Mouse (Mus musculus) heart, embryonic 12.5 days (tissue): ENCODE measurements around the gene Slc22a21. TPM values are rescaled to one million over a fixed set of nuclear protein-coding genes. Genes with fewer than 3 reads are reported as not detected.
"Not testable (repeated sequence)": the region's sequence is repeated elsewhere in the genome, so short reads cannot be mapped to it uniquely, and the experiment has no call there.

ENCODE experiments used
- ATAC-seq: fragments of 200-750 bp; cut with Nextera tagmentation; 2 replicates; pipeline ENCODE4 v1.8.0; 2017; ENCODE audit warnings: moderate TSS enrichment, moderate library complexity; ENCODE audit not compliant: insufficient number of reproducible peaks, low FRiP score
- H3K27ac ChIP-seq: fragments of 300-500 bp; sonication (generic); 2 replicates; pipeline ENCODE4 v1.5.1; 2016; ENCODE audit warnings: mild to moderate bottlenecking, moderate library complexity; ENCODE audit not compliant: poor library complexity, severe bottlenecking
- H3K27me3 ChIP-seq: fragments of 300-500 bp; sonication (generic); replicated peaks from 2 replicates; pipeline ENCODE4 v1.6.1; 2016; ENCODE audit warnings: mild to moderate bottlenecking, moderate library complexity
- H3K36me3 ChIP-seq: fragments of 300-500 bp; sonication (generic); 2 replicates; pipeline ENCODE4 v1.6.1; 2016; ENCODE audit warnings: mild to moderate bottlenecking, moderate library complexity
- H3K4me1 ChIP-seq: fragments of 300-500 bp; sonication (generic); replicated peaks from 2 replicates; pipeline ENCODE4 v1.6.1; 2016; ENCODE audit warnings: mild to moderate bottlenecking
- H3K4me2 ChIP-seq: fragments of 300-500 bp; sonication (generic); 2 replicates; pipeline ENCODE4 v1.6.1; 2016; ENCODE audit warnings: mild to moderate bottlenecking, moderate library complexity
- H3K4me3 ChIP-seq: fragments of 300-500 bp; sonication (generic); 2 replicates; pipeline ENCODE4 v1.5.1; 2016; ENCODE audit warnings: mild to moderate bottlenecking
- H3K9ac ChIP-seq: fragments of 300-500 bp; sonication (generic); 2 replicates; pipeline ENCODE4 v1.6.1; 2016; ENCODE audit warnings: mild to moderate bottlenecking, moderate library complexity
- H3K9me3 ChIP-seq: fragments of 300-500 bp; sonication (generic); replicated peaks from 2 replicates; pipeline ENCODE4 v1.6.1; 2016; ENCODE audit warnings: mild to moderate bottlenecking, moderate library complexity
- WGBS: fragments of 180-500 bp; shearing (Covaris S2); methylation state at CpG from one replicate; pipeline ENCODE4 v1.1.7; 2016; 5-methylcytosine and 5-hydroxymethylcytosine counted together
- polyA plus RNA-seq: library from polyadenylated mRNA; unstranded; fragments of >200 nt; fragmentation: Nextera tagmentation; extraction: Ambion mirVana; gene quantifications from 2 replicates; pipeline ENCODE4 v1.2.1, GENCODE M21; 2016

Gene Slc22a21
- polyA plus RNA-seq, 1 experiment from 2014 or later = 2.6 TPM

GRCm38 (mm10) chr11:53992264-53992663 is 12.1 kb upstream of the Slc22a21 start:
- no peaks in the 10 kb centered on the region for H3K4me1 ChIP-seq
- no peaks in the 10 kb centered on the region for H3K9me3 ChIP-seq
- H3K4me2 ChIP-seq = no peak overlapping the region
- H3K36me3 ChIP-seq = no peaks in the 10 kb centered on the region
- H3K4me3 ChIP-seq = no peak overlapping the region
- 84% methylated on average over 4 of the region's 4 CpGs for WGBS
- H3K9ac ChIP-seq = no peak overlapping the region
- no peak for ATAC-seq
- H3K27me3 ChIP-seq = 0 out of 2 replicates have a peak, but pooled peaks cover 5% of the 10 kb centered on the region
- no peak overlapping the region for H3K27ac ChIP-seq

DNA sequence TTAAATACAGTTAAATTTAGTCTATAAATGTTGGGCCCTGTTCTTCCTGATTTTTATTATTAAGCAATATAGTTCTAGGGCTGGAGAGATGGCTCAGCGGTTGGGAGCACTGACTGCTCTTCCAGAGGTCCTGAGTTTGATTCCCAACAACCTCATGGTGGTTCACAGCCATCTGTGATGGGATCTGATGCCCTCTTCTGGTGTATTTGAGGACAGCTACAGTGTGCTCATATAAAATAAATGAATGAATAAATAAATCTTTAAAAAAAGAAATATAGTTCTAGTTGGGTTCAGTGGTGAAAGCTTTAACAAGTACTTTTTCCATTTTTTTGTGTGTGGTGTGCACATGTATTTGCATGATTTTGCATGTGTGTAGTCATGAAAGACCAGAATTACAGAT is 9.1 kb upstream of the Slc22a21 start:
- H3K27ac ChIP-seq = no peak overlapping the region
- no peak for ATAC-seq
- no peaks in the 10 kb centered on the region for H3K27me3 ChIP-seq
- no peak overlapping the region for H3K4me3 ChIP-seq
- 50% methylated on average over 1 of the region's 1 CpGs for WGBS
- no peaks in the 10 kb centered on the region for H3K36me3 ChIP-seq
- no peaks in the 10 kb centered on the region for H3K4me1 ChIP-seq
- H3K9ac ChIP-seq = no peak overlapping the region
- no peak overlapping the region for H3K4me2 ChIP-seq
- no peaks in the 10 kb centered on the region for H3K9me3 ChIP-seq

DNA sequence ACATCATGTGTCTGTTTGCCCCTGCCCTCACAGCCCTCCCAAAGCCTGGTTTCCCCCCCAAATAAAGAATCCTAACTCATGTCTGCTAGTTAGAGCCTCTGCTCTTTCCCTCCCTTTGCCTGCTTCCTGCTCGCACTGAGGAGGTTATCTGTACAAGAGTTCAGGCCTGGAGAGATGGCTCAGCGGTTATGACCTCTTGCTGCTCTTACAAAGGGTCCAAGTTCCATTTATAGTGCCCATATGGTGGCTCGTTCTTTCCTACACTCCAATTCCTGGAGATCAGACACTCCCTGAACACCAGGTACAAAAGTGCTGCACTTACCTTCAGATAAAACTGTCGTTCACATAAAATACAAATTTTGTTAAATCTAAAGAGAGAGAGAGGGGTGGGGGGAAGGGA is 7.9 kb upstream of the Slc22a21 start:
- H3K36me3 ChIP-seq = no peaks in the 10 kb centered on the region
- no peaks in the 10 kb centered on the region for H3K4me1 ChIP-seq
- no peak overlapping the region for H3K4me2 ChIP-seq
- no peak overlapping the region for H3K4me3 ChIP-seq
- no peak overlapping the region for H3K27ac ChIP-seq
- no peak overlapping the region for H3K9ac ChIP-seq
- H3K27me3 ChIP-seq = no peaks in the 10 kb centered on the region
- no peaks in the 10 kb centered on the region for H3K9me3 ChIP-seq
- WGBS = 52% methylated on average over 4 of the region's 4 CpGs
- ATAC-seq = no peak

GRCm38 (mm10) chr11:53981396-53981795 is 1.3 kb upstream of the Slc22a21 start:
- no peaks in the 10 kb centered on the region for H3K9me3 ChIP-seq
- peaks cover 7% of the 10 kb centered on the region; the same call in 1 of the 2 replicates for H3K27me3 ChIP-seq
- H3K4me1 ChIP-seq = peaks cover 9% of the 10 kb centered on the region; the same call in 1 of the 2 replicates
- no peak for ATAC-seq
- H3K27ac ChIP-seq = no peak overlapping the region
- WGBS = 80% methylated on average over 4 of the region's 4 CpGs
- H3K4me3 ChIP-seq = no peak overlapping the region
- H3K4me2 ChIP-seq = no peak overlapping the region
- H3K9ac ChIP-seq = no peak overlapping the region
- no peaks in the 10 kb centered on the region for H3K36me3 ChIP-seq

GRCm38 (mm10) chr11:53979456-53979787 is 710 bp downstream of the Slc22a21 start:
- H3K36me3 ChIP-seq, H3K9me3 ChIP-seq, H3K4me1 ChIP-seq, H3K27ac ChIP-seq, H3K27me3 ChIP-seq: not testable (repeated sequence)
- Histone ChIP-seq H3K9ac (peak overlapping the region; percentile 77), H3K4me3 (peak overlapping the region; percentile 70), H3K4me2 (peak overlapping the region; percentile 98)
- WGBS = under 1% methylated on average over 23 of the region's 23 CpGs
- ATAC-seq = 0 out of 2 replicates have a peak, but pooled peaks have one; percentile 16

DNA sequence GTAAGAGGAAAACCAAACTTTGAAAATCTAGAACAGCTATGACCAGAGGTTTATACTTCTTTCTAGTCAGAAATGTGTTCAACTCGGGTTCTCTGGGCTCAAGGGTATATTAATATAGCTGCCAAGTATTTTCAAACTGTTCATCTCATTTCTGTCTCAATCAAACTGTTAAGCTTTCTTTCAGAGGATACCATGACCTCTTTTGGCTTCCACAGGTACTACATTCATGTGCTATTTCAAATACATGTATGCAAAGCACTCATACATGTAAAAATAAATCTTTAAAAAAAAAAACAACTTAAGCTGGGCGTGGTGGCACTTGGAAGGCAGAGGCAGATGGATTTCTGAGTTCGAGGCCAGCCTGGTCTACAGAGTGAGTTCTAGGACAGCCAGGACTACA is 2.5 kb downstream of the Slc22a21 start:
- Histone ChIP-seq H3K4me2 (no peak overlapping the region), H3K4me1 (peaks cover 9% of the 10 kb centered on the region; the same call in 1 of the 2 replicates), H3K9me3 (no peaks in the 10 kb centered on the region), H3K4me3 (no peak overlapping the region), H3K9ac (no peak overlapping the region), H3K27ac (no peak overlapping the region), H3K36me3 (no peaks in the 10 kb centered on the region), H3K27me3 (peaks cover 7% of the 10 kb centered on the region; the same call in 1 of the 2 replicates)
- ATAC-seq = no peak
- WGBS = 70% methylated on average over 3 of the region's 3 CpGs

GRCm38 (mm10) chr11:53975559-53975958 is 4.6 kb downstream of the Slc22a21 start:
- no peak overlapping the region for H3K4me2 ChIP-seq

DNA sequence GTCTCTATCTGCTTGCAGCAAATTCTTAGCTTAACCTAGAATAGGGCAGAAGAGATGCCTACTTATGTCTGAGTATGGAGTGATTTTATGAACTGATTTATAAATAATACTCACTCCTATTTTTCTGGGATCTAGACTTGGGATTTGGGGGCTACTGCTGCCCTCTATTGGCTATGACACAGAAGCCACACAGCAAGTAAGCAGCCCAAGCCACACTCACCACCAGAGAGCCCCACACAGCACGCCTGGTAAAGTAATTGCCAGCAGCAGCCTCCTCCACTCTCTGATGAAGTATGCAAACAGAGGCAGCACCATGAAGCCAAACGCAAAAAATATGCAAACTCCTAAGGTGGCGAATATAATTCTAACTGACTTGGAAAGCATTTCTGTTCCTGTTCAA is 21.1 kb downstream of the Slc22a21 start:
- 45% methylated on average over 3 of the region's 3 CpGs for WGBS
- peaks cover 12% of the 10 kb centered on the region; the same call in 1 of the 2 replicates for H3K4me1 ChIP-seq
- no peaks in the 10 kb centered on the region for H3K36me3 ChIP-seq
- no peaks in the 10 kb centered on the region for H3K27me3 ChIP-seq
- ATAC-seq = no peak
- no peak overlapping the region for H3K9ac ChIP-seq
- no peak overlapping the region for H3K4me3 ChIP-seq
- no peak overlapping the region for H3K27ac ChIP-seq
- no peaks in the 10 kb centered on the region for H3K9me3 ChIP-seq
- H3K4me2 ChIP-seq = no peak overlapping the region

More at GRCm38 (mm10) chr11:53975559-53975958, 4.6 kb downstream of the Slc22a21 start:
- no peak overlapping the region for H3K9ac ChIP-seq
- H3K9me3 ChIP-seq = no peaks in the 10 kb centered on the region
- no peak overlapping the region for H3K27ac ChIP-seq
- no peaks in the 10 kb centered on the region for H3K36me3 ChIP-seq
- H3K4me3 ChIP-seq = no peak overlapping the region
- H3K27me3 ChIP-seq = peaks cover 7% of the 10 kb centered on the region; the same call in 1 of the 2 replicates
- no peak for ATAC-seq
- H3K4me1 ChIP-seq = peaks cover 9% of the 10 kb centered on the region; the same call in 1 of the 2 replicates

DNA sequence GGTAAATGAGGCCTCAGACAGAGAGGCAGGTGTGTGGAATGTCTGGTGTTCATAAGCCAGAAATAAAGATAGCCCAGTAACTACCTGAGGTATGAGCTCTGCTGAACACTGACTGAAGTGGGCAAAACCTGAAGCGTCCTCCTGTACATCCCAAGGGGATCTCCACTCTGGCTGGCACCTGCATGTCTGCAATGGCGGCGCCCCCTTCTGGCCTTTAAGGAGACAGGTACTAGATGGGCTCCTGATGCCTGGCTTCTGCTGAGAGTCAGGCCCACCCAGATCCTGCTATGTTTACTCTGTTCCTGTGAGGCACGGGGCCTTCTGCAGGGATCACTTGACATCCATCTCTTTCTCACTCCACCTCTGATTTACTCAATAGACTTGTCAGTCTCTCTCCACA is 22.0 kb downstream of the Slc22a21 start:
- peaks cover 12% of the 10 kb centered on the region; the same call in 1 of the 2 replicates for H3K4me1 ChIP-seq
- not testable (repeated sequence) for H3K4me2 ChIP-seq, H3K9me3 ChIP-seq, H3K27ac ChIP-seq, ATAC-seq, H3K27me3 ChIP-seq, H3K9ac ChIP-seq, H3K36me3 ChIP-seq, H3K4me3 ChIP-seq
- 27% methylated on average over 4 of the region's 4 CpGs for WGBS

- Histone ChIP-seq H3K9me3 (no peaks in the 10 kb centered on the region), H3K27ac (no peak overlapping the region), H3K4me3 (no peak overlapping the region), H3K27me3 (no peaks in the 10 kb centered on the region), H3K36me3 (no peaks in the 10 kb centered on the region), H3K4me1 (peaks cover 12% of the 10 kb centered on the region; the same call in 1 of the 2 replicates), H3K9ac (no peak overlapping the region), H3K4me2 (no peak overlapping the region)
- 67% methylated on average over 1 of the region's 1 CpGs for WGBS
- no peak for ATAC-seq
Measured at GRCm38 (mm10) chr11:53956636-53957035, 23.5 kb downstream of the Slc22a21 start.

DNA sequence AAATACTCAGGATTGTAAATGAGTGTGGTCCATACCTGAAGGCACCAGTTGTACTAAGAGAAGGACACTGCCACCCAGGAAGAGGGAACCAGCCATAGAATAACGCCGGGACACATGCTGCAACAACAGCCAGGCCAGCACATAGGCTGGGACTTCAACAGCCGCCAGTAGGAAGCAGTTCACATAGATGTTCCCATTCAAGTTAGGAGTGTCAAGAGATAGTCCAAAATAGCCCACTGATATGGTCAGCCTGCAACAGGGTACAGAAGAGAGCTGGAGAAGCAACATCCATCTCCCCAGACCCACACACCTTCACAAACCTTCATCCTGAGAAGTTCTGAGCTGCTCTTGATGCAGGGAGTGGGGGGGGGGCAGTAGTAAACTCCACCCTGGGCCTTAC is 25.5 kb downstream of the Slc22a21 start:
- H3K9ac ChIP-seq = no peak overlapping the region
- H3K27me3 ChIP-seq = no peaks in the 10 kb centered on the region
- H3K4me3 ChIP-seq = no peak overlapping the region
- H3K4me1 ChIP-seq = peaks cover 12% of the 10 kb centered on the region; the same call in 1 of the 2 replicates
- 0 out of 2 replicates have a peak, but pooled peaks cover 3% of the 10 kb centered on the region for H3K36me3 ChIP-seq
- no peak overlapping the region for H3K27ac ChIP-seq
- no peak overlapping the region for H3K4me2 ChIP-seq
- H3K9me3 ChIP-seq = no peaks in the 10 kb centered on the region
- WGBS = 31% methylated on average over 3 of the region's 3 CpGs
- ATAC-seq = no peak

DNA sequence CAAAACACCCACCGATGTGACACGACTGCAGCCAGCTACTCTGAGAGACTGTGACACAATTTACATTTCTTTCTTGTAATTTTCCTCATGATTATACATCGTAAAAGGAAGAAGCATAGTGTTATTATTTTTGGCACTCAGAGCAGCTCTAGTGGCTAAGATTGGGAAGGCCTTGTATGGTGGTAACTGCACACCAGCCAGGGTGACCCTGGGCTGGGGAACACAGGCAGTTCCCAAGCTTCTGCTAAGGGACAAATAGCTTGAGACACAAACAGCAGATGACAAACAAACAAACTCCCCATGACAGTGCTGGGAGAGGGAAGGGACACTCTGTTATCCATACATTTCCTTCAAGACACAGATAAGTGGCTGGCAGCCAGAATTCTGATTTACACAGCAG is 30.0 kb downstream of the Slc22a21 start:
- H3K36me3 ChIP-seq, H3K27me3 ChIP-seq, H3K4me2 ChIP-seq, H3K4me3 ChIP-seq, H3K9ac ChIP-seq, H3K9me3 ChIP-seq, H3K27ac ChIP-seq, H3K4me1 ChIP-seq, ATAC-seq: not testable (repeated sequence)
- 89% methylated on average over 1 of the region's 3 CpGs for whole genome bisulfite sequencing
